Mouse (Mus musculus): ENCODE measurements at regions not wholly inside any gene's neighbourhood (a gene's known extent, or its start where the extent isn't known, plus 50 kb on each side); places are given as distances from the start of the nearest gene placed in this dataset.

GRCm38 (mm10) chr7:136083005-136083404 is 366.8 kb upstream of the Mki67 start:
- in situ Hi-C loops (cut with MboI, MseI), result no loop called here

- in situ Hi-C loops (cut with MboI, MseI), result no loop called here
Observed at GRCm38 (mm10) chr7:136083571-136084342, 367.6 kb upstream of the Mki67 start.

DNA sequence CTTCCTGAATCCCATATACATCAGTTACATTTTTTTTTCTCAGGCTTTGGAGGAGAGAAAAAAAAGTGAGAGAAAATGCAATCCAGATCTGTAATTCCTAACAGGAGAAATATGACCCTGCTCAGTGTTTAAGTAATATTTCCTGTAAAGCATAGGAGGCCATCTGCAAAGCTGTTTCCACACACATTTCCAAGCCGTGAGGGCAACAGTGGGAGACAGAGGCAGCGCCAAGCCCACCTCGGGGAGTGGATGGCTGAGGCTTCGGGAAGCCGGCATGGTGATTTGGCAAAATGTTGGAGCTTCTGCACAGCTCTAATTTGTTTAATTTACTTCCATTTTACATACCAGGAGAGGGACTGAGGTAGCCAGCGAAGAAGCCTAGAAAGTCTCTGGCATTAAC is 372.6 kb upstream of the Mki67 start:
- in situ Hi-C loops (cut with MboI, MseI), result no loop called here

- in situ Hi-C loops (cut with MboI, MseI), result no loop called here
Observed at GRCm38 (mm10) chr7:136094681-136095360, 378.7 kb upstream of the Mki67 start.

DNA sequence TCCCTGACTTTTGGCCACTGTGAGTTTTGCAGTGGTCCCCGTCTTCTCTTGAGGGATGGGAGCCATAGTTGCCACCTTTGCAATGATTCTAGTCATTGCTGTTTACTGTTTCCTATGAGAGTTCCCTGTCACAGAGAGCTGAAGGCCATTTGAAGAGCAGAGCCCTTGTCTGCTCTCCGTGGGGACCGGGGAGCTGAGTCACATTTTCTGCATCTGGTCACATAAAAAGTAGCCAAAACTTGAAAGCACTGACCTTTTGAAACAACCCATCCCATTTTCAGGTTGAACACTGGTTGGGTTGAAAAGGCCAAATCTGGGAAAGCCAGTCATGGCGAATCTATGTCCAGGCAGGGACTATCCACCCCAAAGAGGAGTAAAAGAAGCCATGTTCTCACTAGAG is 387.9 kb upstream of the Mki67 start:
- in situ Hi-C loops (cut with MboI, MseI), result no loop called here

DNA sequence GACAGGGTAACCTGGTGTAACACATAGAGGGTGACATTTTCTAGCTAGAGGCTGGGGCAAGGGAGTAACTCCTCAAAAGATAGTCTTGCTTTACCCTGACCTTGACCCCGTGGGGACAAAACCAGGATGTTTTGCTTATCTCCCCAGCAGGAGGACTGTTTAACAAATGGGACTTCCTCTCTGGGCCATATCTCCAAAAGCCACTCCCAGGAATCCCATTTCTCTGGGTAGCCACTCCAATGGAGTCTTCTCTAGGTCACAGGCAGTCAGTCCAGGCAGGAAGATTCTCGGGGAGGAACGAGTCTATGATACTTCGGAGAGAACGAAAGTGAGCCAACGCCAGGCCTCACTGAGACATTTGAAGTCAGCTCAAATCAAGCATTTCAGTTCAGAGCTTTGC is 396.0 kb upstream of the Mki67 start:
- in situ Hi-C loops (cut with MboI, MseI), result no loop called here

DNA sequence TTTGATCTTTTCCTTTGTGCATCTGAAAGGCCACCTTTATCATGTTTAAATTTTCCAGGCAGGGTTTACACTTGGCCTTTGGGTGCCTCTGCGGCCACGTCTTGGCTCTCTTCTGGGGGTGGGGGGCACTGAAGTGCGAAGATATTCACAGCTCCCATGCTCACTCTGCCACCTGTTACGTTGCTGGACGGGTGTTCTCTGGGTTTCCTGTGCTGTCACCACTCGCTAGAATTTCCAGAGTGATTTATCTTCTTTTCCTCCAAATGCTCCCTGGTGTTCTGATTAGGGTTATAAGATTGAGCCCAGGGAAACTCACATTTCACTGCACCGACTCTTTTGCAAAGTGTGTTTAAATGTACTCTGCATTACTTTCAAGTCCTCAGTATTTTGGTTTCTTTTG is 404.8 kb upstream of the Mki67 start:
- in situ Hi-C loops (cut with MboI, MseI), result no loop called here

DNA sequence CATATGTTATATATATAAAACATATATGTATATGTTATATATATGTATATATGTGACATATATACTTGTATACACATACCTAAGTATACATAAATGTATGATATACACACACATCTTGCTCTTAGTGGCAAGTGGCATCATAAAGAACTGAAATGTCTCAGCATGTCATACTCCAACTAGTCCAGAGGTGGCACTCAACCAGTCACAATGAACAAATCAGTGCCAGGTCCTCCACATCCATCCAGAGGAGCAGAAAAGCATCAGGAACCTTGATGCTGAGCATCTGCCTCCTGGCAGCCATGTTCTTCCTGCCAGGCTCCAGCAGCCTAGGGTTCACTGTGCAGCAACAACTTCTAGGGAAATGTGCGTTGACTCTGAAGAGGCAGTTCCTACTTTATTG is 405.2 kb upstream of the Mki67 start:
- in situ Hi-C loops (cut with MboI, MseI), result no loop called here

- in situ Hi-C loops (cut with MboI, MseI), result no loop called here
Observed at GRCm38 (mm10) chr7:136124786-136125185, 408.6 kb upstream of the Mki67 start.

DNA sequence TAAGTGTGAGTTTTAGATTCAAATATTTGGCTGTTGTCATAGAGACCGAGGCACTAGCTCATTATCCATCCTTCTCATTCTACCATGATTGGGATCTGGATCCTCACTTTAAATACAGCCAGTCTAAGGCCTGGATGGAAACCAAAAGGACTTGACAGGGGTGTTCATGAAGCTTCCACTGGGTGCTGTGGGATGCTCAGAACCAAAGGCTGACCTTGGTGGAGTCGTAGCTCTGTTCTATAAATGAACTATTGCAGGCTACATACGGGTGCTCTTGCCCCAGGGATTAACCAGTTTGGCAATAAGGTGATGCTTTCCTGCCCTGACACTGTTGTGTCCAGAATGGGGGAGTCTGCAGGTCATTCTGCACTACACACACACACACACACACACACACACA is 410.2 kb upstream of the Mki67 start:
- in situ Hi-C loops (cut with MboI, MseI), result no loop called here

DNA sequence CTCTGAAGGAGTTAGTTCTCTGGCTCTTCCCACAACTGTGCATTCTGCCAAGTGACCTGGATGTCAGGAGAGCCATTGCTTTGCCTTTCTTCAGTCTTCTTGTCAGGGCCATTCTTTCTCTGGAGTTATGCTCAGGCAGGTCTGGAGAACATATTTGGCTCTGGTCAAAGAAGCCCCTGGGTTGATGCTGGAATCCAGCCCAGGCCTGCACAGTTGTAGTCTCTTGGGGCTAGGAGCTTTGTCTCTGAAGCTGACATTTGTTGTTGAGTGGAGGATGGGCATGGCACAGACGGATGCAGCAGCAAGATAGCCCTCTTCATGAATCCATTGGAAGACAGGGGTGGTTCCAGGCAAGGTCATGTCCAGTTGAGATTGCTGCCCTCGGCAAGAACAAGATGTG is 411.4 kb upstream of the Mki67 start:
- in situ Hi-C loops (cut with MboI, MseI), result no loop called here

GRCm38 (mm10) chr7:136129721-136130123 is 413.6 kb upstream of the Mki67 start:
- in situ Hi-C loops (cut with MboI, MseI), result no loop called here

- in situ Hi-C loops (cut with MboI, MseI), result no loop called here
Observed at GRCm38 (mm10) chr7:136130666-136131239, 414.6 kb upstream of the Mki67 start.

DNA sequence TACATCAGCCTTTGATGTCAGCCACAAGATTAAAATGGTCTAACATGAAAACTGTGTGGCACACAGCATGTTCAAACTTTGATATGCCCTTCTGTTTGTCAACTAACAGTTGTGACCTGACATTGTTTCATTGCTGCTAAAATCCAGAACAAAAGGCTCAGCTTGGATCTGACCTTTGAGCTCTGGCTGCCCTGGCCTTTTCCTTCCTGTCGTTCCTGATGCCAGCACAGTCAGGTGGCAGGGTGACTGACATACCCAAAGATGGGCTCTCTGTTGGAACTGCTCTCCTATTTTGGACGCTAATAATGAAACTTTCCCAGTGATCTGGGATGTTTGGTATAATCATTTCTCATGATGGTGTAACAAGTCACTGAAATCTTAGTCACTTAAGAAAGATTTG is 416.8 kb upstream of the Mki67 start:
- in situ Hi-C loops (cut with MboI, MseI), result no loop called here

DNA sequence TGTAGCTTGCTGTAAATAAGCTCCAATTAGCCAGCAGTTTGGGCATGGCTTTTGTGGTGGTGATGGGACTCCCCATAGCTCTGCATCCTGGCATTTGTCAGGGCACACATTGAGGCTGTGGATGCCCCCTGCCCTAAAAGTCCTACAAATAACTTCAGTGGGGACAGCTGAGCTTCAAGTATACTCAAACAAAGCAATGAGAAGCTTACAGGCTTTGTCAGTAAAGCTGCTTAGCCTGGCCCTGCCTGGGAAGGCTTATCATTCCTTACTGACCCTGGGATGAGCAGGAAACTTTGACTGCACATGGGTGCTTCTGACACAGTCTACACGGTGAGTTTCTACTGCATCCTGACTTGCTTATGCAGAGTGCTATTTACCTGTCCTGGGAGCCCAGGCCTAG is 420.5 kb upstream of the Mki67 start:
- in situ Hi-C loops (cut with MboI, MseI), result no loop called here

- in situ Hi-C loops (cut with MboI, MseI), result no loop called here
Observed at GRCm38 (mm10) chr7:136137341-136137740, 421.2 kb upstream of the Mki67 start.

GRCm38 (mm10) chr7:136137831-136138602 is 421.9 kb upstream of the Mki67 start:
- in situ Hi-C loops (cut with MboI, MseI), result no loop called here

DNA sequence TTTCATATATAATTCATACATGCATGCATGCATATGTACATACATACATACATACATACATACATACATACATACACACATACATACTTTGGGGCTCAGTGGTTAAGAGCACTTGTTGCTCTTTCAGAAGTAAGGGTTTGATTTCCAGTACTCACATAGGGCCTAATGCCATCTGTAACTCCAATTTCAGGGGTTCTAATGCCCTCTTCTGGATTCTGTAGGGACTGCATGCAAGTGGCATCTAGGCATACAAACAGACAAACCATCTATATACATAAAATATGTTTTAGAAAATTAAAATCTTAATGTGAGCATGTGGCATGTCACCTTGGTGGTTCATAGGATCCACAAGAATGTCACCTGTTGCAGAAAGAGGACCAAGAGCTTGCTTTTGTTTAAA is 426.7 kb upstream of the Mki67 start:
- in situ Hi-C loops (cut with MboI, MseI), result loop anchor here in 1 of 2 experiments (10.0 kb wide), 1 partner anchor 348 kb away; no protein-coding TSS in a partner anchor

GRCm38 (mm10) chr7:136150196-136150595 is 434.0 kb upstream of the Mki67 start:
- in situ Hi-C loops (cut with MboI, MseI), result no loop called here

GRCm38 (mm10) chr7:136151301-136151930 is 435.3 kb upstream of the Mki67 start:
- in situ Hi-C loops (cut with MboI, MseI), result no loop called here

DNA sequence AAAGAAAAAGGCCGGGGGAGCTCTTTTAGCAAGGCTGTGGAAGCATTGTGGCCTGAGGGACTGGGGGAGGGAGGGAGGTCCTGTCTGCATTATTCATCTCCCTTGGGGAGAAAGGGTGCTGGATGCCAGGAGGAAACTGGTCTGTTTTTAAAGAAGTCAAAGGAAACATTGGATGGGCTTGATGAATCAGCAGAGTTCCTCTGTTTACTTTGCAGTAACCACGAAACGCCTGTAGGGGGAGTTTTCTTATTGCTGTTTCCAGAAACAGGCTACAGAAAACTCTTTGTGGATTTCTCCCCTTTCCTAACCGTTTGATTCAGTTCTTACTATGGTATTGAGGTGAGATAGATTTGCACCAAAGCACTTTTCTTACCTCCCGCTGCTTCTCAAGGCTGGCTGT is 436.3 kb upstream of the Mki67 start:
- in situ Hi-C loops (cut with MboI, MseI), result no loop called here

GRCm38 (mm10) chr7:136153621-136154020 is 437.5 kb upstream of the Mki67 start:
- in situ Hi-C loops (cut with MboI, MseI), result no loop called here
